In genomic region chr15:95887365-95887764, GRCm38 (mm10) we compare ENCODE assay signal across 8 mouse cellular contexts.
A peak's percentile ranks its signal among the peaks of the same experiment; 100 is the strongest.
DNase-seq lines count a peak whose midpoint lies in the region; ATAC-seq and TF ChIP-seq lines count a peak whose summit lies in the region.

No protein-coding gene starts in this region.

- no peak overlapping the region for H3K4me2 ChIP-seq in heart, embryonic 16.5 days (ENCODE audit: low read depth, low read length)

- DNase-seq in liver, adult 2 months (ENCODE audit: extremely low read depth, low read depth, low spot score), result peak; percentile 84
- no peak for DNase-seq in liver
- peak; percentile 79 for DNase-seq in brain, adult 2 months (ENCODE audit: low read depth, low spot score)
- DNase-seq in lung, postnatal 36 days, result peak; percentile 73
- no peak for DNase-seq in thymus, postnatal 36 days
- no peak for DNase-seq in gastrocnemius, postnatal 4 days (ENCODE audit: low spot score in 2 of 2)

- 13% methylated on average over 5 of the region's 5 CpGs for WGBS in liver, adult 2 months
- 15% methylated on average over 5 of the region's 5 CpGs for WGBS in heart, embryonic 16.5 days

- peak overlapping the region; percentile 70 for H3K27ac ChIP-seq in liver, adult 2 months (replicated peaks; ENCODE audit: insufficient read depth, low read depth, low read length)
- peak overlapping the region; percentile 67 for H3K27ac ChIP-seq in heart, embryonic 16.5 days (ENCODE audit: low read length)

- H3K79me2 ChIP-seq in liver, adult 2 months (ENCODE audit: control insufficient read depth, insufficient read depth, low read length), result no peaks in the 10 kb centered on the region

- no peak for TF ChIP-seq POLR2A in liver, adult 2 months (IDR thresholded peaks at IDR 0.05; ENCODE audit: extremely low read depth, insufficient read depth, low read length)

- H3K4me3 ChIP-seq in liver, adult 2 months (ENCODE audit: insufficient read depth, low read depth, low read length), result no peak overlapping the region
- H3K4me3 ChIP-seq in heart, embryonic 16.5 days (ENCODE audit: low read length), result no peak overlapping the region

- no peak for ATAC-seq in heart, embryonic 16.5 days (replicated peaks; ENCODE audit: extremely low read depth, insufficient read depth, low FRiP score)
- ATAC-seq in megakaryocyte-erythroid progenitor cell, adult 5-6 weeks (replicated peaks; ENCODE audit: low FRiP score, low TSS enrichment, poor library complexity, severe bottlenecking), result no peak

- H3K9me3 ChIP-seq in heart, embryonic 16.5 days (replicated peaks; ENCODE audit: control insufficient read depth, low read length), result 0 out of 2 replicates have a peak, but pooled peaks cover 3% of the 10 kb centered on the region

- no peaks in the 10 kb centered on the region for H3K36me3 ChIP-seq in liver, adult 2 months (ENCODE audit: control insufficient read depth, insufficient read depth, low read length)
- 0 out of 2 replicates have a peak, but pooled peaks cover 4% of the 10 kb centered on the region for H3K36me3 ChIP-seq in heart, embryonic 16.5 days (ENCODE audit: control insufficient read depth, insufficient read depth)

- H3K4me1 ChIP-seq in liver, adult 2 months (ENCODE audit: control insufficient read depth, insufficient read depth, low read length), result peaks cover 18% of the 10 kb centered on the region
- peaks cover 38% of the 10 kb centered on the region for H3K4me1 ChIP-seq in heart, embryonic 16.5 days (ENCODE audit: control insufficient read depth, insufficient read depth, low read length)

- no peaks in the 10 kb centered on the region for H3K27me3 ChIP-seq in liver, adult 2 months (ENCODE audit: control insufficient read depth, insufficient read depth, low read length)
- no peaks in the 10 kb centered on the region for H3K27me3 ChIP-seq in heart, embryonic 16.5 days (ENCODE audit: control insufficient read depth, insufficient read depth, low read length)

- TF ChIP-seq CTCF in liver, adult 2 months (IDR thresholded peaks at IDR 0.05; ENCODE audit: low read depth, low read length), result no peak

- H3K9ac ChIP-seq in liver, adult 2 months (ENCODE audit: low read depth, low read length), result no peak overlapping the region
- H3K9ac ChIP-seq in heart, embryonic 16.5 days (ENCODE audit: low read length), result no peak overlapping the region

Comparison
In these comparisons a context has a peak if more than half of its experiments do, and no peak if none do; other contexts are left out.
1. DNase-seq: peak in liver, adult 2 months (single experiment), brain, adult 2 months (single experiment) and lung, postnatal 36 days (single experiment); none in liver (single experiment), thymus, postnatal 36 days (0 of 2) and gastrocnemius, postnatal 4 days (0 of 2).